Mouse (Mus musculus): Measurements from ENCODE around the gene Pkp4.

The Pkp4 gene

GRCm38 (mm10) chr2:59226383-59226782 lies 65.7 kb downstream of the Pkp4 start:
- no peak for DNase-seq

GRCm38 (mm10) chr2:59227011-59227410 lies 66.4 kb downstream of the Pkp4 start:
- DNase-seq, result no peak

GRCm38 (mm10) chr2:59227508-59228263 lies 67.0 kb downstream of the Pkp4 start:
- DNase-seq, result no peak

- DNase-seq, result no peak
These were observed 68.7 kb downstream of the Pkp4 start for GRCm38 (mm10) chr2:59229250-59229895.

- no peak for DNase-seq
These were observed 70.0 kb downstream of the Pkp4 start for GRCm38 (mm10) chr2:59230656-59231055.

GRCm38 (mm10) chr2:59231514-59231913 lies 70.9 kb downstream of the Pkp4 start:
- no peak for DNase-seq

- DNase-seq, result no peak
These were observed 72.8 kb downstream of the Pkp4 start for GRCm38 (mm10) chr2:59233294-59233923.

GRCm38 (mm10) chr2:59233936-59234335 lies 73.3 kb downstream of the Pkp4 start:
- DNase-seq, result no peak

- no peak for DNase-seq
These were observed 73.9 kb downstream of the Pkp4 start for GRCm38 (mm10) chr2:59234537-59234936.

GRCm38 (mm10) chr2:59239841-59240395 lies 79.3 kb downstream of the Pkp4 start:
- no peak for DNase-seq

- no peak for DNase-seq
These were observed 81.5 kb downstream of the Pkp4 start for GRCm38 (mm10) chr2:59242117-59242516.

- DNase-seq, result no peak
These were observed 83.8 kb downstream of the Pkp4 start for GRCm38 (mm10) chr2:59244273-59245097.

- DNase-seq, result no peak
These were observed 84.4 kb downstream of the Pkp4 start for GRCm38 (mm10) chr2:59245098-59245388.

GRCm38 (mm10) chr2:59248806-59249205 lies 88.2 kb downstream of the Pkp4 start:
- no peak for DNase-seq

- DNase-seq, result no peak
These were observed 92.2 kb downstream of the Pkp4 start for GRCm38 (mm10) chr2:59252818-59253217.

GRCm38 (mm10) chr2:59253435-59253834 lies 92.8 kb downstream of the Pkp4 start:
- DNase-seq, result no peak

- no peak for DNase-seq
These were observed 98.2 kb downstream of the Pkp4 start for GRCm38 (mm10) chr2:59258821-59259231.

GRCm38 (mm10) chr2:59259346-59259745 lies 98.7 kb downstream of the Pkp4 start:
- no peak for DNase-seq

- no peak for DNase-seq
These were observed 100.6 kb downstream of the Pkp4 start for GRCm38 (mm10) chr2:59261203-59261602.

- no peak for DNase-seq
These were observed 105.8 kb downstream of the Pkp4 start for GRCm38 (mm10) chr2:59266428-59266827.

GRCm38 (mm10) chr2:59271835-59272234 lies 111.2 kb downstream of the Pkp4 start:
- DNase-seq, result no peak

GRCm38 (mm10) chr2:59272713-59273112 lies 112.1 kb downstream of the Pkp4 start:
- DNase-seq, result no peak

Data from right cerebral cortex, postnatal 4 days (tissue).